Mouse (Mus musculus): ENCODE results near the gene Cinp. TPM values are rescaled to one million over a fixed set of nuclear protein-coding genes. Genes with fewer than 3 reads are reported as not detected.

Gene Cinp
- polyA plus RNA-seq, 2 experiments = 74.8 to 77.6 TPM

DNA sequence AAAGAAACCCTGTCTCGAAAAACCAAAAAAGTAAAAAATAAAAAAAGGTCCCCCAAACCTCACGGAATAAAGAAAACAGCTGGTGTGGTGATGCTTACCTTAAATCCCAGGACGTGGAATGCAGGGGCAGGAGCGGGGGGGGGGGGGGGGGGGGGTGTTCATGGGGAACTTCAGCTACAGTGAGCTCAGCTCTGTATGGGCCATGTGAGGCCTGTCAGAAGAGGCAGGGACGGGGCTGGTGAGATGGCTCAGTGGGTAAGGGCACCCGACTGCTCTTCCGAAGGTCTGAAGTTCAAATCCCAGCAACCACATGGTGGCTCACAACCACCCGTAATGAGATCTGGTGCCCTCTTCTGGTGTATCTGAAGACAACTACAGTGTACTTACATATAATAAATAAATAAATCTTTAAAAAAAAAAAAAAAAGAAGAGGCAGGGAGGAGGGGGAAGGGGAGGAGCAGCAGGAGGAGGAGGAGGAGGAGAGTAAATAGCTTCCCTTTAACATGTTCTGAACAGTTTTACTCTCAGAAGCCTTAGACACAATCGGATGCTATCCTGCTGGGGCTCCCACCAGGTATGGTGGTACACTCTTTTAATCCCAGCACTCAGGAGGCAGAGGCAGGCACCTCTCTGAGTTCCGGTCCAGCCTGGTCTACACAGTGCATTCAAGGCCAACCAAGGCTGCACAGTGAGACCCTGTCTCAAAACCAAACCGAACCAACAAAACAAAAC is 58.5 kb downstream of the Cinp start:
- H3K4me3 ChIP-seq (replicated peaks; ENCODE audit: low read length) = no peak overlapping the region
- H3K36me3 ChIP-seq (ENCODE audit: control insufficient read depth, insufficient read depth, low read length) = no peaks in the 10 kb centered on the region
- no peak overlapping the region for H3K27ac ChIP-seq (replicated peaks; ENCODE audit: low read depth, low read length)
- no peaks in the 10 kb centered on the region for H3K9me3 ChIP-seq (ENCODE audit: control insufficient read depth, low read length)
- TF ChIP-seq POLR2A (IDR thresholded peaks at IDR 0.05; ENCODE audit: borderline replicate concordance, extremely low read depth, insufficient read depth, insufficient read length) = no peak
- H3K4me1 ChIP-seq (ENCODE audit: control insufficient read depth, insufficient read depth, low read length) = no peaks in the 10 kb centered on the region
- no peak overlapping the region for H3K4me2 ChIP-seq (replicated peaks; ENCODE audit: low read depth, low read length, severe bottlenecking)
- H3K27me3 ChIP-seq (ENCODE audit: control insufficient read depth, insufficient read depth, low read length) = no peaks in the 10 kb centered on the region
- no peak for DNase-seq (ENCODE audit: low spot score)
- 84% methylated on average over 9 of the region's 11 CpGs for WGBS
- ATAC-seq (ENCODE audit: low FRiP score, low read depth) = no peak
- no peak overlapping the region for H3K9ac ChIP-seq (ENCODE audit: low read depth, low read length, severe bottlenecking)

- Histone ChIP-seq H3K27ac (replicated peaks; ENCODE audit: low read depth, low read length) (no peak overlapping the region), H3K4me3 (replicated peaks; ENCODE audit: low read length) (no peak overlapping the region), H3K4me2 (replicated peaks; ENCODE audit: low read depth, low read length, severe bottlenecking) (no peak overlapping the region), H3K9ac (ENCODE audit: low read depth, low read length, severe bottlenecking) (no peak overlapping the region), H3K36me3 (ENCODE audit: control insufficient read depth, insufficient read depth, low read length) (no peaks in the 10 kb centered on the region), H3K9me3 (ENCODE audit: control insufficient read depth, low read length) (no peaks in the 10 kb centered on the region), H3K4me1 (ENCODE audit: control insufficient read depth, insufficient read depth, low read length) (no peaks in the 10 kb centered on the region), H3K27me3 (ENCODE audit: control insufficient read depth, insufficient read depth, low read length) (no peaks in the 10 kb centered on the region)
- no peak for TF ChIP-seq POLR2A (IDR thresholded peaks at IDR 0.05; ENCODE audit: borderline replicate concordance, extremely low read depth, insufficient read depth, insufficient read length)
- ATAC-seq (ENCODE audit: low FRiP score, low read depth) (no peak), DNase-seq (ENCODE audit: low spot score) (no peak)
- WGBS = 94% methylated on average over 4 of the region's 4 CpGs
Observed at GRCm38 (mm10) chr12:110828908-110829307, 60.0 kb downstream of the Cinp start.

Other genes with a start within 250 kb of the Cinp start
- gene 1700001K19Rik, start 206.5 kb downstream of the Cinp start, polyA plus RNA-seq (2012; rRNA removed) = not detected in 2 replicates
- 0.19 and 0.50 TPM in 2 replicates for gene 1700001K19Rik, start 206.5 kb downstream of the Cinp start, polyA plus RNA-seq (2014; fragmentation: Nextera tagmentation; extraction: Ambion mirVana)
- 164 and 169 TPM in 2 replicates for gene Hsp90aa1, start 186.4 kb downstream of the Cinp start, polyA plus RNA-seq (2012; rRNA removed)
- gene Hsp90aa1, start 186.4 kb downstream of the Cinp start, polyA plus RNA-seq (2014; fragmentation: Nextera tagmentation; extraction: Ambion mirVana) = 633 and 664 TPM in 2 replicates
- 27.9 and 30.9 TPM in 2 replicates for gene Wdr20, start 151.2 kb downstream of the Cinp start, polyA plus RNA-seq (2012; rRNA removed)
- 20.4 and 25.9 TPM in 2 replicates for gene Wdr20, start 151.2 kb downstream of the Cinp start, polyA plus RNA-seq (2014; fragmentation: Nextera tagmentation; extraction: Ambion mirVana)
- gene Mok, start 48.2 kb downstream of the Cinp start, polyA plus RNA-seq (2012; rRNA removed) = 5.4 and 5.6 TPM in 2 replicates
- 4.5 and 5.8 TPM in 2 replicates for gene Mok, start 48.2 kb downstream of the Cinp start, polyA plus RNA-seq (2014; fragmentation: Nextera tagmentation; extraction: Ambion mirVana)
- gene Zfp839, start 38.9 kb downstream of the Cinp start, polyA plus RNA-seq (2012; rRNA removed) = 8.7 and 10.0 TPM in 2 replicates
- gene Zfp839, start 38.9 kb downstream of the Cinp start, polyA plus RNA-seq (2014; fragmentation: Nextera tagmentation; extraction: Ambion mirVana) = 3.9 and 4.8 TPM in 2 replicates
- gene Tecpr2, start 119 bp upstream of the Cinp start, polyA plus RNA-seq (2012; rRNA removed) = 10.1 and 11.4 TPM in 2 replicates
- 3.8 and 4.4 TPM in 2 replicates for gene Tecpr2, start 119 bp upstream of the Cinp start, polyA plus RNA-seq (2014; fragmentation: Nextera tagmentation; extraction: Ambion mirVana)
- 15.6 and 21.6 TPM in 2 replicates for gene Ankrd9, start 89.9 kb upstream of the Cinp start, polyA plus RNA-seq (2012; rRNA removed)
- gene Ankrd9, start 89.9 kb upstream of the Cinp start, polyA plus RNA-seq (2014; fragmentation: Nextera tagmentation; extraction: Ambion mirVana) = 11.7 and 12.5 TPM in 2 replicates
- gene Rcor1, start 150.2 kb upstream of the Cinp start, polyA plus RNA-seq (2012; rRNA removed) = 29.4 and 30.2 TPM in 2 replicates
- gene Rcor1, start 150.2 kb upstream of the Cinp start, polyA plus RNA-seq (2014; fragmentation: Nextera tagmentation; extraction: Ambion mirVana) = 17.7 and 20.6 TPM in 2 replicates

Measured in limb, embryonic 14.5 days (tissue).